Mouse (Mus musculus) intestine, postnatal 0 days (tissue): ENCODE measurements around the gene Csdc2. TPM values are rescaled to one million over a fixed set of nuclear protein-coding genes. Genes with fewer than 3 reads are reported as not detected.
A peak's percentile ranks its signal among the peaks of the same experiment; 100 is the strongest.

ENCODE experiments used
- ATAC-seq: fragments of 200-750 bp; cut with Nextera tagmentation; 2 replicates; pipeline ENCODE4 v1.8.0; 2017; ENCODE audit warnings: mild to moderate bottlenecking, moderate TSS enrichment, moderate library complexity
- H3K27ac ChIP-seq: fragments of 300-500 bp; sonication (generic); 2 replicates; pipeline ENCODE4 v1.5.1; 2014; ENCODE audit warnings: mild to moderate bottlenecking, low read depth, low read length, moderate library complexity
- H3K27me3 ChIP-seq: fragments of 300-500 bp; sonication (generic); replicated peaks from 2 replicates; pipeline ENCODE4 v1.6.1; 2014; ENCODE audit warnings: low read length, mixed read lengths; ENCODE audit not compliant: control insufficient read depth, insufficient read depth
- H3K36me3 ChIP-seq: fragments of 300-500 bp; sonication (generic); 2 replicates; pipeline ENCODE4 v1.6.1; 2014; ENCODE audit warnings: mild to moderate bottlenecking, moderate library complexity; ENCODE audit not compliant: control insufficient read depth, insufficient read depth
- H3K4me1 ChIP-seq: fragments of 300-500 bp; sonication (generic); replicated peaks from 2 replicates; pipeline ENCODE4 v1.6.1; 2014; ENCODE audit warnings: antibody characterized with exemption, low read length, mixed read lengths; ENCODE audit not compliant: control insufficient read depth, insufficient read depth
- H3K4me2 ChIP-seq: fragments of 300-500 bp; sonication (generic); replicated peaks from 2 replicates; pipeline ENCODE4 v1.6.1; 2014; ENCODE audit warnings: low read depth, mild to moderate bottlenecking, moderate library complexity
- H3K4me3 ChIP-seq: fragments of 300-500 bp; sonication (generic); 2 replicates; pipeline ENCODE4 v1.5.1; 2014; ENCODE audit warnings: low read depth, low read length
- H3K9ac ChIP-seq: fragments of 300-500 bp; sonication (generic); 2 replicates; pipeline ENCODE4 v1.6.1; 2014; ENCODE audit warnings: mild to moderate bottlenecking, low read depth, low read length
- H3K9me3 ChIP-seq: fragments of 300-500 bp; sonication (generic); 2 replicates; pipeline ENCODE4 v1.6.1; 2016; ENCODE audit warnings: mixed run types; ENCODE audit not compliant: control insufficient read depth
- CTCF ChIP-seq: sonication (generic); IDR thresholded peaks from 2 replicates; pipeline ENCODE4 v1.5.1; 2016; ENCODE audit warnings: low read depth, mild to moderate bottlenecking, control low read depth, antibody characterized with exemption, moderate library complexity
- WGBS: fragments of 180-500 bp; shearing (Covaris S2); extraction: QIAGEN DNeasy Blood & Tissue Kit; methylation state at CpG from one replicate; pipeline ENCODE4 v1.1.7; 2014; 5-methylcytosine and 5-hydroxymethylcytosine counted together
- polyA plus RNA-seq: library from polyadenylated mRNA; unstranded; fragments of >200 nt; fragmentation: Nextera tagmentation; extraction: Ambion mirVana; gene quantifications from 2 replicates; pipeline ENCODE4 v1.2.1, GENCODE M21; 2015

Gene Csdc2
- polyA plus RNA-seq, 1 experiment from 2014 or later: 4.9 TPM

DNA sequence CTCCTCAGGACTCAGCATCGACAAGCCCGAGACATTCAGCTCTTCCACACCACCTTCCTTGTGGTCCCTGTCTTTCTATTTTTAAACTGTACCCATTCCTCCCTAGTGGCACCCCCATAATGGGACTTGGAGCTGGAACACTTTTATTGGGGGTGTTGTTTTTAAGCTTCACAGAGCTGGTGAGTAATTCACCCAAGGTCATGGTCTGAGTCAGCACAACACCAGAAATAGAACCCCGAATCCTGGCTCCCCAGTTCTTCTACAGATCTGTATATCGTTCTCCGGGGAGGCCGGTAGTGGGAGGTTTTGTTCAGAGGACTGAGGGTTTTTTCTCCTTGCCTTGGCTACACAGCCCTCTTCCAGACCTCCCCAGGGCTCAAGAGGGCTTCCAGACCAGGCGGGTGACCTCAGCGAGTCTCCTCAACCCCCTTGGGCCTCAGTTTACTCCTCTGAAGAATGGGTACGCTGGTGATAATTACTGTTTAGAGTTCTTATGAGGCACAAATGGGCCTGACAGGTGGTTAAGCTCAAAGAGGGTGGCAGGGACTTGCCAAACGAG is 2.7 kb downstream of the Csdc2 start:
- Histone ChIP-seq H3K9me3 (no peaks in the 10 kb centered on the region), H3K9ac (no peak overlapping the region), H3K27me3 (peaks cover 13% of the 10 kb centered on the region; the same call in 1 of the 2 replicates), H3K4me2 (no peak overlapping the region), H3K27ac (no peak overlapping the region), H3K4me3 (no peak overlapping the region), H3K36me3 (no peaks in the 10 kb centered on the region), H3K4me1 (0 out of 2 replicates have a peak, but pooled peaks cover 2% of the 10 kb centered on the region)
- no peak for TF ChIP-seq CTCF
- 84% methylated on average over 10 of the region's 10 CpGs for WGBS
- no peak for ATAC-seq

DNA sequence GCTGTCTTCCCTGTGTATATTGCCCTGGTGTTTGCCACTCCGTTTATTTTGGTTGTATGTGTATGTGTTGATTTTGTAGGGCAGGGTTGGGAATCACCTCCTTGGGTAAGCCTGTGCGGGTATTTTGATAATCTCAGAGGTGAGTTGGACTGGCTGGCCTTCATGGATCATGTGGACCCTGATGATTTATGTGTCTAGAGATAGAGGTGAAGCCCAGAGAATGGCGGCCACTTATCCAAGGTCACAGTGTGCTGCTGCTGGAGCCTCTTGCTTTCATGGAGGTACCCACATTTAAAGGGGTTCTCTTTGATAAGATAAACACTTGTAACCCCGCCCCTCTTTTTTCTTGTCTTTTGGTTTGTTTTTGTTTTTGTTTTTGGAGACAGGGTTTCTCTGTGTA is 3.2 kb downstream of the Csdc2 start:
- H3K4me2 ChIP-seq: no peak overlapping the region
- H3K36me3 ChIP-seq: no peaks in the 10 kb centered on the region
- no peak overlapping the region for H3K27ac ChIP-seq
- no peaks in the 10 kb centered on the region for H3K9me3 ChIP-seq
- H3K4me3 ChIP-seq: no peak overlapping the region
- H3K9ac ChIP-seq: no peak overlapping the region
- WGBS: 61% methylated on average over 4 of the region's 4 CpGs
- TF ChIP-seq CTCF: no peak
- 0 out of 2 replicates have a peak, but pooled peaks cover 2% of the 10 kb centered on the region for H3K4me1 ChIP-seq
- no peak for ATAC-seq
- peaks cover 13% of the 10 kb centered on the region; the same call in 1 of the 2 replicates for H3K27me3 ChIP-seq

DNA sequence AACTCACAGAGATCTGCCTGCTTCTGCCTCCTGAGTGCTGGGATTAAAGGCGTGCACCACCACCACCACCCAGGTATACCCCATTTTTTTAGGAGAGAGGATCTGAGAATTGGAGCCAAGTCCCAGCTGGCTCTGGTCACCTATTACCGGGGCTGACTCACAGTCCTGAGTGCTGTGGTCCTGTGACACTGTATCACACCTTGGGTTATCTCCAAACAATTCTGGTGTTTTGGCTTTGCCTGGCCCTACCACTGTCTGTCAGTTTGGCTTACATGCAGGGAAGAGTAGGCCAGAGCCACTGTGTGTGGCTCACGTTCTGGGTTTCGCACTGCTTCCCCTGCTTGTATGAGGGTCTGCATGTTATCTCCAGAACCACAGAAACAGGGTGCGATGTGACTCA is 3.7 kb downstream of the Csdc2 start:
- Histone ChIP-seq H3K4me1 (0 out of 2 replicates have a peak, but pooled peaks cover 2% of the 10 kb centered on the region), H3K27ac (no peak overlapping the region), H3K4me3 (no peak overlapping the region), H3K9me3 (no peaks in the 10 kb centered on the region), H3K4me2 (no peak overlapping the region), H3K36me3 (no peaks in the 10 kb centered on the region), H3K27me3 (peaks cover 13% of the 10 kb centered on the region; the same call in 1 of the 2 replicates), H3K9ac (no peak overlapping the region)
- WGBS: 84% methylated on average over 5 of the region's 5 CpGs
- TF ChIP-seq CTCF: no peak
- no peak for ATAC-seq

DNA sequence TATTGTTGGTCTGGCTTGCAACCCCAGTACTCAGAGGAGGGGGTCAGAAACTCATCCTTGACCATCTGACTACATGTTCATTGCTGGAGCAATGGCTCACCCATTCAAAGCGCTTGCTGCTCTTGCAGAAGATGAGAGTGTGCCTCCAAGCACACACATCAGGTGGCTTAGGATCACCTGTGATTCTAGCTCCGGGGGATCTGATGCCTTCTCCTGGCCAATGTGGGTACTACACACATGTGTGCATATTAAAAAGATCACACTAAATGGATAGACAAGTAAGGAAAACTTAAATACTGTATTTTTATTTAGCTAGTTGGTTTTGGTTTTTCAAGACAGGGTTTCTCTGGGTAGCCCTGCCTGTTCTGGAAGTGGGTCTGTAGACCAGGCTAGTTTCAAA is 4.5 kb downstream of the Csdc2 start:
- Histone ChIP-seq H3K9ac (no peak overlapping the region), H3K9me3 (no peaks in the 10 kb centered on the region), H3K4me3 (no peak overlapping the region), H3K36me3 (no peaks in the 10 kb centered on the region), H3K27me3 (peaks cover 13% of the 10 kb centered on the region; the same call in 1 of the 2 replicates), H3K4me2 (no peak overlapping the region), H3K27ac (no peak overlapping the region), H3K4me1 (0 out of 2 replicates have a peak, but pooled peaks cover 2% of the 10 kb centered on the region)
- no peak for ATAC-seq
- 94% methylated on average over 2 of the region's 2 CpGs for WGBS
- peak; percentile 26 for TF ChIP-seq CTCF

DNA sequence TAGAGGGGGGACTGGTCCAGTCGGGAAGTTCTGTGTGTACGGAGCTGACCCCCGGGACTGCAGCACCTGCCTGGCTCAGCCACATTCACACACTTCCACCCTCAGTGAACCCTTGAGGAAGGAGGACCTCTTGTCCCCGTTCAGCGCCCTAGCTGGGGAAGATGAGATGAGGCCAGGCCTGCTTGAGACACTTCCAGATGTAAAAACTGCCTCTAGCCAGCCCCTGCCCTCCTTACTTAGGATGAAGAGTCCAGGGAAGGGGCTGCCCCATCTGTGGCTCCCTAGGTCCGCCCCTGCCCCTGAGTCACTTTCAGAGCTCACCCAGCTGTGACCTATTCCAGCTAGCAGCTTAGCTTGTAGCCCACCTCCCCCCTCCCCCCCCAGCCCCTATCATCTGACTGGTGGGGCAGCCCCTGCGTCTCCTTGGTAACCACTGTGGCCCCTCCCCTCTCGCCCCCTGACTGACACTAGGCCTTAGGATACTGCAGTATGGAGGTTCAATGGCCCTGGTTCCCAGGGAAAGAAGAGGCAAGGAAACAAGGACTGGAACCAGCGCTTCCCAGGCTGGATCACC is 6.7 kb downstream of the Csdc2 start:
- Histone ChIP-seq H3K4me1 (no peaks in the 10 kb centered on the region), H3K9ac (no peak overlapping the region), H3K27ac (no peak overlapping the region), H3K4me2 (no peak overlapping the region), H3K4me3 (no peak overlapping the region), H3K9me3 (no peaks in the 10 kb centered on the region), H3K36me3 (no peaks in the 10 kb centered on the region), H3K27me3 (peaks cover 2% of the 10 kb centered on the region; the same call in 1 of the 2 replicates)
- TF ChIP-seq CTCF: no peak
- WGBS: 27% methylated on average over 9 of the region's 9 CpGs
- no peak for ATAC-seq

DNA sequence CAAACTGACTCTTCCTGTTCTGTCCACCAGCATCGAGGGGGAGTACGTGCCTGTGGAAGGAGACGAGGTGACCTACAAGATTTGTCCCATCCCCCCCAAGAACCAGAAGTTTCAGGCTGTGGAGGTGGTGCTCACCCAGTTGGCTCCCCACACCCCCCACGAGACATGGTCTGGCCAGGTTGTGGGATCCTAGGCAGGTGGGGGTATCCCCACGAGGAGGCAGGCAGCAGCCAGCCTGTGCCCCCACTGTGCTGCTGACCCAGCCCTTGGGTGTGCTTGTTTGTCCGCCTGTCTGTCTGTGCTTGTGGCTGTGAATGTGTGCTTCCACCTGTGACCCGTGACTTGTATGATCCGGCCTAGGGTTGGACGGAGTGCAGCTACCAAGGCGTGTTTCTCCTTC is 12.5 kb downstream of the Csdc2 start:
- no peak for TF ChIP-seq CTCF
- no peak overlapping the region for H3K27ac ChIP-seq
- ATAC-seq: no peak
- 0 out of 2 replicates have a peak, but pooled peaks cover 8% of the 10 kb centered on the region for H3K36me3 ChIP-seq
- no peaks in the 10 kb centered on the region for H3K4me1 ChIP-seq
- H3K4me2 ChIP-seq: no peak overlapping the region
- H3K9ac ChIP-seq: no peak overlapping the region
- no peak overlapping the region for H3K4me3 ChIP-seq
- 86% methylated on average over 10 of the region's 10 CpGs for WGBS
- H3K27me3 ChIP-seq: no peaks in the 10 kb centered on the region
- no peaks in the 10 kb centered on the region for H3K9me3 ChIP-seq
